Mouse (Mus musculus): ENCODE data around the gene Tmbim6. TPM values are rescaled to one million over a fixed set of nuclear protein-coding genes. Genes with fewer than 3 reads are reported as not detected.

The Tmbim6 gene
- polyA plus RNA-seq, 1 experiment from 2014 or later, result 239 TPM

DNA sequence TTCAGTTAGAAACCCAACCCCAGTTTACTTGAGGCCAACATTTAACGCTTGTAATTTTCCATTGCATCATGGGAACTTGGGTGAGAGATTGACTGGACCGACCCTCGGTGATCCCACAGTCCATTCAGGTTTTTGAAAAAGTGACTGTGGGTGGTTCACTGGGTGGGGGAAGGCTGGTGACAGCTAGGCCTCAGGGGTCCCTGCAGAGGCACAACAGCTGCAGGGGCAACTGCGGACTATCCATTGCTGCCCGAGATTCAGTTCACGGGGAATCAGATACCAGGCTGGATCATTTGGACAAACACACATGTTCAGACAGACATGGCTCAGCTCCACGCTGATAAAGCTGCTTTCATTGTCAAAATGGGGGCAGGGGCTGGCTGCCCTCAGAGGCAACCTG is 38.8 kb downstream of the Tmbim6 start:
- peaks cover 28 to 61% of the 10 kb centered on the region in 2 experiments for H3K4me1 ChIP-seq (ENCODE audit: control insufficient read depth in 2 of 2, insufficient read depth in 2 of 2, low read length in 2 of 2)
- H3K27ac ChIP-seq (replicated peaks in 1 of 2; ENCODE audit: control insufficient read depth in 1 of 2, insufficient read depth in 1 of 2, low read depth in 2 of 2, low read length in 2 of 2), result no peak overlapping the region
- no peaks in the 10 kb centered on the region for H3K9me3 ChIP-seq (ENCODE audit: control insufficient read depth, low read length)
- H3K4me2 ChIP-seq (ENCODE audit: low read length), result no peak overlapping the region
- no peak for ATAC-seq (ENCODE audit: insufficient number of reproducible peaks, insufficient read depth, low FRiP score, low read depth)
- H3K9ac ChIP-seq (ENCODE audit: low read length), result no peak overlapping the region
- H3K36me3 ChIP-seq (ENCODE audit: control insufficient read depth, insufficient read depth, low read length), result peaks cover 62% of the 10 kb centered on the region
- 39% methylated on average over 7 of the region's 7 CpGs for WGBS
- H3K4me3 ChIP-seq (ENCODE audit: control insufficient read depth in 1 of 2, insufficient read depth in 1 of 2, low read depth in 1 of 2, low read length in 2 of 2), result no peak overlapping the region
- no peaks in the 10 kb centered on the region for H3K27me3 ChIP-seq (ENCODE audit: control insufficient read depth, insufficient read depth, low read length)

DNA sequence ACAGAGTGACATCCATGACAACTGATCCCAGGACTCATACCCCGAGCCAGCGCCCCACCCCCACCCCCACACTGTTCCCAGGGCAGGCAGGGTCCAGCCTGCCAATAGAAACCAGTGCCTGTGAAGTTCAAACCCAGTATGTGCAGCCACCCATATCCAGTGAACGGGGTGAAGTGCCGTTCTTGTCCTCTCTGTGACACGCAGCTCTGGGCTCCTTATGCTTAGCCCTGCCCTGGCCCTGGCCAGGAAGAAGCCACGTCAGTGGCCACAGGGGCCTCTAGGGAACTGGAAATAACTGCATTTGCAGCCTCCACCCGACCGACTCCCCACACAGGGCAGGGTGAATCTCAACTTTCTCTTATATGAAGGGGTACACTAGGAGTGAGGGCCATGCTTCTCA is 39.3 kb downstream of the Tmbim6 start:
- H3K4me3 ChIP-seq (ENCODE audit: control insufficient read depth in 1 of 2, insufficient read depth in 1 of 2, low read depth in 1 of 2, low read length in 2 of 2), result no peak overlapping the region
- H3K4me1 ChIP-seq (ENCODE audit: control insufficient read depth in 2 of 2, insufficient read depth in 2 of 2, low read length in 2 of 2), result peaks cover 30 to 66% of the 10 kb centered on the region in 2 experiments
- no peak for ATAC-seq (ENCODE audit: insufficient number of reproducible peaks, insufficient read depth, low FRiP score, low read depth)
- H3K9me3 ChIP-seq (ENCODE audit: control insufficient read depth, low read length), result no peaks in the 10 kb centered on the region
- WGBS, result 37% methylated on average over 8 of the region's 8 CpGs
- 0 out of 4 replicates have a peak overlapping the region, but pooled peaks of 1 of the 2 experiments have one; percentile 28 for H3K27ac ChIP-seq (replicated peaks in 1 of 2; ENCODE audit: control insufficient read depth in 1 of 2, insufficient read depth in 1 of 2, low read depth in 2 of 2, low read length in 2 of 2)
- no peak overlapping the region for H3K4me2 ChIP-seq (ENCODE audit: low read length)
- H3K36me3 ChIP-seq (ENCODE audit: control insufficient read depth, insufficient read depth, low read length), result peaks cover 60% of the 10 kb centered on the region
- H3K9ac ChIP-seq (ENCODE audit: low read length), result peak overlapping the region; percentile 38; the same call in 1 of the 2 replicates
- no peaks in the 10 kb centered on the region for H3K27me3 ChIP-seq (ENCODE audit: control insufficient read depth, insufficient read depth, low read length)

GRCm38 (mm10) chr15:99433081-99433718 is 40.5 kb downstream of the Tmbim6 start:
- H3K4me1 ChIP-seq (ENCODE audit: control insufficient read depth in 2 of 2, insufficient read depth in 2 of 2, low read length in 2 of 2), result peaks cover 30 to 66% of the 10 kb centered on the region in 2 experiments
- no peak for ATAC-seq (ENCODE audit: insufficient number of reproducible peaks, insufficient read depth, low FRiP score, low read depth)
- no peaks in the 10 kb centered on the region for H3K27me3 ChIP-seq (ENCODE audit: control insufficient read depth, insufficient read depth, low read length)
- no peak overlapping the region for H3K4me2 ChIP-seq (ENCODE audit: low read length)
- H3K36me3 ChIP-seq (ENCODE audit: control insufficient read depth, insufficient read depth, low read length), result peaks cover 53% of the 10 kb centered on the region
- H3K4me3 ChIP-seq (ENCODE audit: control insufficient read depth in 1 of 2, insufficient read depth in 1 of 2, low read depth in 1 of 2, low read length in 2 of 2), result no peak overlapping the region
- WGBS, result 85% methylated on average over 16 of the region's 16 CpGs
- H3K27ac ChIP-seq (replicated peaks in 1 of 2; ENCODE audit: control insufficient read depth in 1 of 2, insufficient read depth in 1 of 2, low read depth in 2 of 2, low read length in 2 of 2), result no peak overlapping the region
- H3K9me3 ChIP-seq (ENCODE audit: control insufficient read depth, low read length), result no peaks in the 10 kb centered on the region
- no peak overlapping the region for H3K9ac ChIP-seq (ENCODE audit: low read length)

DNA sequence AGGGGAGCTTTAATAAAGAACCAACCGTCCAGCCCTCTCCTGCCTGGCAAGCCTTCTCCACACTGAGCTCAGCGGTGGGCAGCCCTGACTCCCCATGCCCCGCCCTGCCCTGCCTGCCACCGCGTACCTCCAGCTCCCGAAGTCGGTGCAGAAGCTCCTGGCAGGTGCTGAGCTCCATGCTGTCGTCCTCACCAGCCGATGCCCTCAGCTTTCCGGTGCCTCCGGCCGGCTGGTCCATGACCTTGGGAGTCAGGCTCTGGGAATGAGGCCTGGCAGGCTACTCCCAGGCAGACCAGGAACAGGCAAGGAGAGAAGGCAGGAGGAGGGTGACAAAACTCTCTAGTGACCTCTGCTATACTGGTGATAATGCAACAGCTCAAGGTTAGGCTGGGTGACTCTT is 41.2 kb downstream of the Tmbim6 start:
- Histone ChIP-seq H3K9ac (ENCODE audit: low read length) (peak overlapping the region; percentile 35; the same call in 1 of the 2 replicates), H3K27me3 (ENCODE audit: control insufficient read depth, insufficient read depth, low read length) (no peaks in the 10 kb centered on the region), H3K4me2 (ENCODE audit: low read length) (no peak overlapping the region), H3K4me3 (ENCODE audit: control insufficient read depth in 1 of 2, insufficient read depth in 1 of 2, low read depth in 1 of 2, low read length in 2 of 2) (no peak overlapping the region), H3K36me3 (ENCODE audit: control insufficient read depth, insufficient read depth, low read length) (peaks cover 53% of the 10 kb centered on the region), H3K9me3 (ENCODE audit: control insufficient read depth, low read length) (no peaks in the 10 kb centered on the region), H3K4me1 (ENCODE audit: control insufficient read depth in 2 of 2, insufficient read depth in 2 of 2, low read length in 2 of 2) (peaks cover 26 to 61% of the 10 kb centered on the region in 2 experiments), H3K27ac (replicated peaks in 1 of 2; ENCODE audit: control insufficient read depth in 1 of 2, insufficient read depth in 1 of 2, low read depth in 2 of 2, low read length in 2 of 2) (no peak overlapping the region)
- 60% methylated on average over 12 of the region's 12 CpGs for WGBS
- ATAC-seq (ENCODE audit: insufficient number of reproducible peaks, insufficient read depth, low FRiP score, low read depth), result no peak

GRCm38 (mm10) chr15:99438966-99439698 is 46.5 kb downstream of the Tmbim6 start:
- H3K9ac ChIP-seq (ENCODE audit: low read length), result no peak overlapping the region

GRCm38 (mm10) chr15:99440112-99440815 is 47.6 kb downstream of the Tmbim6 start:
- Histone ChIP-seq H3K9me3 (ENCODE audit: control insufficient read depth, low read length) (no peaks in the 10 kb centered on the region), H3K4me1 (ENCODE audit: control insufficient read depth in 2 of 2, insufficient read depth in 2 of 2, low read length in 2 of 2) (peaks cover 19 to 38% of the 10 kb centered on the region in 2 experiments), H3K4me3 (ENCODE audit: control insufficient read depth in 1 of 2, insufficient read depth in 1 of 2, low read depth in 1 of 2, low read length in 2 of 2) (no peak overlapping the region), H3K27ac (replicated peaks in 1 of 2; ENCODE audit: control insufficient read depth in 1 of 2, insufficient read depth in 1 of 2, low read depth in 2 of 2, low read length in 2 of 2) (peak overlapping the region; percentile 74 to 86), H3K36me3 (ENCODE audit: control insufficient read depth, insufficient read depth, low read length) (peaks cover 34% of the 10 kb centered on the region), H3K4me2 (ENCODE audit: low read length) (peak overlapping the region; percentile 34), H3K9ac (ENCODE audit: low read length) (peak overlapping the region; percentile 57; the same call in 1 of the 2 replicates), H3K27me3 (ENCODE audit: control insufficient read depth, insufficient read depth, low read length) (no peaks in the 10 kb centered on the region)
- ATAC-seq (ENCODE audit: insufficient number of reproducible peaks, insufficient read depth, low FRiP score, low read depth), result peak; percentile 80
- 33% methylated on average over 2 of the region's 2 CpGs for WGBS

More at GRCm38 (mm10) chr15:99438966-99439698, 46.5 kb downstream of the Tmbim6 start:
- Histone ChIP-seq H3K36me3 (ENCODE audit: control insufficient read depth, insufficient read depth, low read length) (peaks cover 23% of the 10 kb centered on the region), H3K9me3 (ENCODE audit: control insufficient read depth, low read length) (no peaks in the 10 kb centered on the region), H3K4me2 (ENCODE audit: low read length) (no peak overlapping the region), H3K4me3 (ENCODE audit: control insufficient read depth in 1 of 2, insufficient read depth in 1 of 2, low read depth in 1 of 2, low read length in 2 of 2) (no peak overlapping the region), H3K4me1 (ENCODE audit: control insufficient read depth in 2 of 2, insufficient read depth in 2 of 2, low read length in 2 of 2) (peaks cover 24 to 45% of the 10 kb centered on the region in 2 experiments), H3K27me3 (ENCODE audit: control insufficient read depth, insufficient read depth, low read length) (no peaks in the 10 kb centered on the region), H3K27ac (replicated peaks in 1 of 2; ENCODE audit: control insufficient read depth in 1 of 2, insufficient read depth in 1 of 2, low read depth in 2 of 2, low read length in 2 of 2) (0 out of 4 replicates have a peak overlapping the region, but pooled peaks of 1 of the 2 experiments have one; percentile 21)
- ATAC-seq (ENCODE audit: insufficient number of reproducible peaks, insufficient read depth, low FRiP score, low read depth), result no peak
- 75% methylated on average over 8 of the region's 8 CpGs for WGBS

DNA sequence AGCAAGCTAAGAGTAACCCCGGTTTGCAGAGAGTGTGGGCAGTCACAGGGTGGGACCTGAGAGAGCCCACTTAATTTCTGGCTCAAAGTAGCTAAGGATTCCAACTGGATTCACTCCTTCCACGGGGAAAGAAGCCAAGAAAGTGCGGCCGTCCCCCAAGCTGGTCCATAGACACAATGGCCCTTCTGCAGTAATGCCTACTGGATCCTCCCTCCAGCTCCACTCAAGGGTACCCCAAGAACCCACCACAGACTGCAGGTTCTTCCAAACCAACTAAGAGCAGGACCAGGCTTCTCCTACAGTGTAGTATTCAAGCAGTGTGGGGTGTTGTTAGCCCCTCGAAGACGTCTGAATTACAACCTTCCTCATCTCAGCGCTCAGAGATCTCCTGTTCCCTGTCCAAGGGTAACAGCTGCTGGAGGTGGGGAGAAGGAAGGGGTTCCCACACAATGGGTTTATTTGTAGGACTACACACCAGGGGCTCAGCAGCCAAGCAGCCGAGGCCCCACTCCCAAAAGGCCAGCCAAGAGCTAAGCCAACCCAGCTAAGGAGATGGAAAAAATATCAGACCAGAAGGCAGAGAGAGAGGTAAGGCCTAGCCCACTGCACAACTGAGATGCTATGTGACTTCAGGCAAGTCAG is 48.3 kb downstream of the Tmbim6 start:
- Histone ChIP-seq H3K27me3 (ENCODE audit: control insufficient read depth, insufficient read depth, low read length) (no peaks in the 10 kb centered on the region), H3K27ac (replicated peaks in 1 of 2; ENCODE audit: control insufficient read depth in 1 of 2, insufficient read depth in 1 of 2, low read depth in 2 of 2, low read length in 2 of 2) (peak overlapping the region; percentile 74 to 86), H3K4me2 (ENCODE audit: low read length) (peak overlapping the region; percentile 34), H3K9me3 (ENCODE audit: control insufficient read depth, low read length) (no peaks in the 10 kb centered on the region), H3K9ac (ENCODE audit: low read length) (0 out of 2 replicates have a peak overlapping the region, but pooled peaks have one; percentile 30), H3K4me3 (ENCODE audit: control insufficient read depth in 1 of 2, insufficient read depth in 1 of 2, low read depth in 1 of 2, low read length in 2 of 2) (no peak overlapping the region), H3K36me3 (ENCODE audit: control insufficient read depth, insufficient read depth, low read length) (peaks cover 34% of the 10 kb centered on the region), H3K4me1 (ENCODE audit: control insufficient read depth in 2 of 2, insufficient read depth in 2 of 2, low read length in 2 of 2) (peaks cover 18 to 34% of the 10 kb centered on the region in 2 experiments)
- WGBS, result 52% methylated on average over 8 of the region's 8 CpGs
- no peak for ATAC-seq (ENCODE audit: insufficient number of reproducible peaks, insufficient read depth, low FRiP score, low read depth)

Measured in heart, embryonic 14.5 days (tissue).